Mouse (Mus musculus) small intestine, adult 2 months (tissue): ENCODE data around the gene Apold1.

ENCODE experiments used
- CTCF ChIP-seq: fragments of 200-500 bp; IDR thresholded peaks from 2 replicates; pipeline ENCODE4 v1.5.1; 2012; ENCODE audit warnings: low read depth, mild to moderate bottlenecking, control low read depth, inconsistent platforms, low read length, moderate library complexity, mixed read lengths; ENCODE audit not compliant: insufficient replicate concordance, insufficient read length; ENCODE audit errors: extremely low read depth
- POLR2A ChIP-seq: fragments of 200-500 bp; IDR thresholded peaks from 2 replicates; pipeline ENCODE4 v1.6.1; 2012; ENCODE audit warnings: low read depth, mild to moderate bottlenecking, control low read depth, inconsistent platforms, low read length, moderate library complexity

- no peak for TF ChIP-seq CTCF
- TF ChIP-seq POLR2A, result no peak
Measured at GRCm38 (mm10) chr6:134961286-134961685, 20.2 kb upstream of the Apold1 start.
